23 mouse cellular contexts compared by ENCODE assay signal in genomic region chr4:39185680-39186079, GRCm38 (mm10).
DNase-seq lines count a peak whose midpoint lies in the region; TF ChIP-seq lines count a peak whose summit lies in the region.
"Had no signal": no experiment of that assay in that cellular context is flagged by ENCODE, and none has a peak within 500 bp of the region (broad histone marks: within the 10 kb centered on the region; RNA-seq: fewer than 3 reads in every experiment).

No protein-coding gene starts in this region.

- intact Hi-C loops in left cerebral cortex, adult 2 months (cut with DNase I): no loop called here
- intact Hi-C loops in left cerebral cortex, postnatal 10 days (cut with DNase I): no loop called here

- TF ChIP-seq CTCF in left cerebral cortex, adult 2 months (IDR thresholded peaks at IDR 0.05): no peak

- peak; percentile 48 to 62 for DNase-seq in frontal cortex, adult 2 months (ENCODE audit: extremely low spot score in 1 of 2, low spot score in 1 of 2)
- DNase-seq in frontal cortex, postnatal 10 days (ENCODE audit: low spot score in 2 of 2): no peak
- no peak for DNase-seq in left cerebral cortex, adult 2 months (ENCODE audit: extremely low spot score in 1 of 2, low spot score in 2 of 2)
- DNase-seq in left cerebral cortex, postnatal 10 days (ENCODE audit: extremely low spot score in 1 of 2, low spot score in 2 of 2): no peak
- peak; percentile 74 for DNase-seq in brain, adult 2 months (ENCODE audit: low read depth, low spot score)
- no peak for DNase-seq in adrenal gland, postnatal 36 days
- DNase-seq: adrenal gland, adult 2 months; adrenal gland, postnatal 14 days; B cell, adult 2 months; cerebellum, adult 18-20 months; cerebellum, adult 9-10 months; cerebellum, postnatal 14 days; gastrocnemius, postnatal 10 days; gastrocnemius, postnatal 36 days; heart, adult 2 months; heart, postnatal 14 days; heart, postnatal 4 days had no signal

- peak overlapping the region; percentile 29; the same call in 1 of the 2 replicates for H3K27ac ChIP-seq in left cerebral cortex, adult 2 months
- H3K27ac ChIP-seq: forebrain, embryonic 10.5 days; forebrain, embryonic 13.5 days; heart, adult 2 months; heart, embryonic 10.5 days; heart, embryonic 13.5 days; hindbrain, embryonic 14.5 days; hindbrain, postnatal 0 days had no signal

- no peak overlapping the region for H3K4me3 ChIP-seq in left cerebral cortex, adult 2 months
- H3K4me3 ChIP-seq: forebrain, embryonic 10.5 days; forebrain, embryonic 13.5 days; heart, adult 2 months; heart, embryonic 10.5 days; heart, embryonic 13.5 days had no signal

Comparison
In these comparisons a context has a peak if more than half of its experiments do, and no peak if none do; other contexts are left out.
1. DNase-seq: peak in frontal cortex, adult 2 months (2 of 2) and brain, adult 2 months (single experiment); none in frontal cortex, postnatal 10 days (0 of 2), left cerebral cortex, adult 2 months (0 of 2), left cerebral cortex, postnatal 10 days (0 of 2) and adrenal gland, postnatal 36 days (0 of 2).